Mouse (Mus musculus): ENCODE measurements around the gene Mrgprd. TPM values are rescaled to one million over a fixed set of nuclear protein-coding genes. Genes with fewer than 3 reads are reported as not detected.

Gene Mrgprd
- polyA plus RNA-seq, 1 experiment from 2014 or later, result not detected

Other genes with a start within 250 kb of the Mrgprd start
- gene 1810010D01Rik, start 106.7 kb upstream of the Mrgprd start, polyA plus RNA-seq (2014; fragmentation: Nextera tagmentation; extraction: Ambion mirVana), result 0.21 TPM in 1 of 2 replicates, not detected in the other
- 2.4 and 2.8 TPM in 2 replicates for gene Tpcn2, start 30.8 kb upstream of the Mrgprd start, polyA plus RNA-seq (2014; fragmentation: Nextera tagmentation; extraction: Ambion mirVana)
- gene Mrgprf, start 14.0 kb upstream of the Mrgprd start, polyA plus RNA-seq (2014; fragmentation: Nextera tagmentation; extraction: Ambion mirVana), result 0.20 and 0.25 TPM in 2 replicates

All from forebrain, embryonic 11.5 days (tissue).